Mouse (Mus musculus) adrenal gland, postnatal 4 days (tissue): ENCODE measurements at regions not wholly inside any gene's neighbourhood (a gene's known extent, or its start where the extent isn't known, plus 50 kb on each side); places are given as distances from the start of the nearest gene placed in this dataset.

ENCODE experiments used
- DNase-seq, 2 experiments: peaks; one replicate each; pipeline ENCODE4 v3.0.0; 2021 to 2022; ENCODE audit warnings: low spot score in 2 of 2, mixed read lengths in 2 of 2

DNA sequence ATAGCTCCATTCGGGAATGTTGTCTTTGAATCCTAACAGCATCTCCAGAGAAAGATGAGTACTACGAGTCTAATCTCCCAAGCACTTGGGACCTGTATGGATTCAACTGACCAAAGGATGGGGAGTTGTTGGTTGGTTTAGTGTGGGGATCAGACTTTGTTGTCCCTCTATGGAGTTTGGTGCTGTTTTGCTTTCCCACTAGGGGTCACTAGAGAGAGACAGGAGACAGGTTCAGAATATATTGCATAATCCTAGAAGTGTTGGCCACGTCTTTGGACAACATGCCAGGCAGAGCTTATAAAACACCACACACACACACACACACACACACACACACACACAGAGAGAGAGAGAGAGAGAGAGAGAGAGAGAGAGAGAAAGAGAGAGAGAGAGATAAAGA, 118.6 kb upstream of the Ercc6l2 start:
- DNase-seq, result no peak

DNA sequence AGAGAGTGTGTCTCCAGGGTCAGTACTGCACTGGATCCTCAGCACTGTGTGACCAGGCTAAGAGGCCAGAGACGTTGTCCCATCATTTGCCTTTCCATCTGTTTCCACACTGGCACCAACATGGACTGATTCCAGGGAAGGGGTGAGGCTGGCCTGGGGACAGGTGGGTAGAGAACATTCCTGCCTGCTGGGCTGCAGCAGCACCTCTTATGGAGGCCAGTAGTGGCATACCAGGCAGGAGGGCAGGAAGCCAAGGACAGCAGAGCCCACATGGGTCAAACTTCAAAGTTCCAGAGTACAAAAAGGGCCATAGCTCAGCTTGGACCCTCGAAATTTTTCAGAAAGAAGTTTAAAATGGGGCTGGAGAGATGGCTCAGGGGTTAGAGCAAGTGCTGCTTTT, 115.4 kb upstream of the Ercc6l2 start:
- no peak for DNase-seq

DNA sequence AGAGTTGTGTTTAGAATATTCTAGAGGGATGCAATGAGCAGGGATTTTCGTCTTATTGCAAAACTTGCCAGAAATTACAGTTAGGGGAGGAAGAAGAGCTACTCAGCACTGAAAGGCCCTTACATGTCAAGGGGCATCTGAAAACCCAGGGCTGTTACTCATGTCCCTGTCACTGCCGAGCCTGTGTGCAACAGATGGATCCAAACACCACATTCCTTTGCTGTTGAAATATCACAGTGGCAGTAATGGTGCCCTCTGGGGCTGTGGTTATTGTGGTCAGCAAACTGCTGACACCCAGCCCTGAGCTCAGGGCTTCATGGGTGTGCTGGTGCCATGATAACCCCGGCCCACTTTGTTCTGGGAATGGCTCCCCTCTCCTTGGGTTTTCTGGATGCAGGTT, 114.3 kb upstream of the Ercc6l2 start:
- DNase-seq, result no peak

DNA sequence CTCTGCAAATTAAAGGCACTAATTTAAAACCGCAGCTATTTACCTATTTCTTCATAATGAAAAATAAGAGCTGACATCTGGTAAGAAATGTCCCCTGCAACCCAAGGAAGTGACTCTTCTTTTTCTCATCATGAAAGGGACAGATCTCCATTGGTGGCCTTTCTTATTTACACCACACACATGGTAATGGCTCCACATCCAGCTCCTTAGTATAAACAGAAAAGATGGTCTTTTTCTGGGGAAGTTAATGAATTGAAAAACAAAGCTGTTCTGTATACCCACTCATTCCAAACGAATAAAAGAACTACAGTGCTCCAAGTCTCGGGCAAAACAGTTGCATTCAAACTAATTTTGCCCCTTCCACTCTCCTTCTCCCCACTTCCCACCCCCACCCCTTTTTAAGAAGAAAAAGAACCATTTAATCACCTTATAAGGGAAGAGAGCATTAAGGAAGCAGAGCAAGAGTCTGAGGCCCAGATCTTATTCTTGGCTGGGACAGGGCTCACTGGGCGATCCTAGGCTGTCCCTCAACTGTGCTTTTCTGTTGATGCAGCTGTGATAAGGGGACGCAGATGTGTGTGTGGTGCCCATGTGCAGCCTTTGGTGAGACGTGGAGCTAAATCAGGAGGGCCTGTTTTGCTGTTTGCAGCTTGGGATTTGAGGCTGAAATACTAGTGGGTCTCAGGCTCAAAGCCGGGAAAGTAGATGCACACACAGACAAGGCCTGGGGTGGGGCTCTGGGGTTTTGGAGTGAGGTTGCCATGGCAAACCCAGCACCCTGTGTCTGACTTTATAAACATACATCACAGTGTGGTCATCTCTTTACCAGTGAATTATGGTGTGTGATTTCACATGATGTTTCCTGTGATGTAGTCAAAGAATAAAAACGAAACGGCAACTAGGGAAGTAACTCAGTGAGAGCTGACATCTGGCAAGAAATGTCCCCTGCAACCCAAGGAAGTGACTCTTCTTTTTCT, 113.6 kb upstream of the Ercc6l2 start:
- DNase-seq, result no peak

DNA sequence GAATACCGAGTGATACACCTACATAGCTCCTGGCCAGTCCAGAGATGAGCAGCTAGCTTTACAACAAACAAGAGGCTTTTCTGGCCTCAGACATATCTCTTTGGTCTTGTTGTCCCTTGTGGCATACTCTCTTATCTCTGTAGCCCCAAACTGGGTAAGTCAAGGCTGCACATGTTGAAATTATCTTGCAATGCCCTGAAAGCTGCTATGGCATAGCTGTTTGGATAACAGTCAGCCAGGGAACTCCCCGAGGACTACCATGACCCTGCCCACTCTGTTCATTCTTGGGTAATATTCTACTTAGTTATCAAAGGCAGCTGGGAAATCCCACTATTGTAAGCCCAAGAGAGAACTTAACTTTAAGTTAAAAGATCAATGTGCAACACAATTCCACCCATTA, 106.5 kb upstream of the Ercc6l2 start:
- DNase-seq, result no peak

DNA sequence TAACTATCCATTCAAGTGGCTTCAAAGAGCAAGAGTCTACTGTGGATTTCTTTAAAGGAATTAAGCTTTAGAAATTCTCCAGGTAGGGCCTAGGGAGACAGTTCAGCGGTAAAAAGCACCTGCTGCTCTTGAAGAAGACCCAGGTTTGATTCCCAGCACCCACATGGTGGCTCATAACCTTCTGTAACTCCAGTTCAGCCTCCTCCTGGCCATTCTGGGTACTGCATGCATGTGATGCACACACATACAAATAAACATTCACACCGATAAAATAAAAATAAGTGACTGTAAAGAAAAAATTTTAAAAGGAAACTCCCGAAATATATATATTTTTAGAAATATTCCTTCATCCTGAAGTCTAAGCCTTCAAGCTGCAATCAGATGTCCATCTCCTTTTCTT, 101.9 kb upstream of the Ercc6l2 start:
- no peak for DNase-seq

DNA sequence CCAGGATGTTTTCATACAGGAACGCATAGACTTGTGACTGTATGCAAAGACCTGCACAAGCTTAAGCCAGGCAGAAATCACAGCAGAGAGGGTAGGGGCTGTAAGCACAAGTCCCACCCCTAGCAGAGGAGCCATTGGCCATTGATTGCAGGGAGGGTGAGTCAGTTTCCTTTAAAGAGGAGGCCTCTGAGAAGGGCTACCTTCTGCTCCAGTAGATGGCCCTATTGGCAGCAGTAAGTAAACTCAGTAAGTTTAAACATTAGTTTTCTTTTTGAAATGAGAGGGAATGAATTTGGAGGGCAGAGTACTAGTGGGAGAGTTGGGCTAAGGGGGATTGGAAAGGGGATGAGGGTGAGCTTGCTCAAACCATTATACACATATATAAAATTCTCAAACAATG, 98.5 kb upstream of the Ercc6l2 start:
- no peak for DNase-seq

DNA sequence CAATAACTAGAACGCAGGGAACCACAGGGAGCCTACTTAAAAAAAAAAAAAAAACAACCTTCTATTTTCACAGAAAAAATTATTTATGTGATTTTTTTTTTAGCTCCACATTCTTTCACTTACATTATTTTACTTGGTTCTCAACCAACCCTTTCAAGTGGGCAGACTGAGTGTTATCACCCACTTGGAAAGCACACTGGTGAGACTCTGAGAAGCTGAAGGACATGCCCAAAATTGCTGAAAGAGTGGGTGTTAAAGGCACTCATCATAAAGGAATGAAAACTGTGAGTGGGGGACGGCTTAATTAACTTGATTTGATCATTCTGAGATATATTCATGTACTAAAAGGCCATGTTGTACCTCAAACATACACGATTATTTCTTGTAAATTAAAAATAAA, 97.8 kb upstream of the Ercc6l2 start:
- no peak for DNase-seq

DNA sequence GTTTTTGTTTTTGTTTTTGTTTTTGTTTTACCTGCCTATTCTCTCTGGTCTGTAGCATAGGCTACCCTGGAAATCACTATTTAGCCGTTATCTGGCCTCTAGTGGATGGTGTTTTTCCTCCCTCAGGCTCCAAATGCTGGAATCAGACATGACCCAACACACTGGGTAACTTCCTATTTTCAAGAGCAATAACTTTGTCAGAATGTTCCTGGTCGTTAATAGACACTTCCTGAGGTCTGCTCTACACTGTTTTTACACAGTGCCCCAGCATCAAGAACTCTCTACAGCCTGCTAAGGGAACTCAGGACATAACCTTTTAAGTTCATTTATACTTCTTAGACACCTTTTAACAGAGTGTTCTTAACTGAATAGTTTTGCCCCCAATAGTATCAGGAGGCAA, 96.3 kb upstream of the Ercc6l2 start:
- no peak for DNase-seq

DNA sequence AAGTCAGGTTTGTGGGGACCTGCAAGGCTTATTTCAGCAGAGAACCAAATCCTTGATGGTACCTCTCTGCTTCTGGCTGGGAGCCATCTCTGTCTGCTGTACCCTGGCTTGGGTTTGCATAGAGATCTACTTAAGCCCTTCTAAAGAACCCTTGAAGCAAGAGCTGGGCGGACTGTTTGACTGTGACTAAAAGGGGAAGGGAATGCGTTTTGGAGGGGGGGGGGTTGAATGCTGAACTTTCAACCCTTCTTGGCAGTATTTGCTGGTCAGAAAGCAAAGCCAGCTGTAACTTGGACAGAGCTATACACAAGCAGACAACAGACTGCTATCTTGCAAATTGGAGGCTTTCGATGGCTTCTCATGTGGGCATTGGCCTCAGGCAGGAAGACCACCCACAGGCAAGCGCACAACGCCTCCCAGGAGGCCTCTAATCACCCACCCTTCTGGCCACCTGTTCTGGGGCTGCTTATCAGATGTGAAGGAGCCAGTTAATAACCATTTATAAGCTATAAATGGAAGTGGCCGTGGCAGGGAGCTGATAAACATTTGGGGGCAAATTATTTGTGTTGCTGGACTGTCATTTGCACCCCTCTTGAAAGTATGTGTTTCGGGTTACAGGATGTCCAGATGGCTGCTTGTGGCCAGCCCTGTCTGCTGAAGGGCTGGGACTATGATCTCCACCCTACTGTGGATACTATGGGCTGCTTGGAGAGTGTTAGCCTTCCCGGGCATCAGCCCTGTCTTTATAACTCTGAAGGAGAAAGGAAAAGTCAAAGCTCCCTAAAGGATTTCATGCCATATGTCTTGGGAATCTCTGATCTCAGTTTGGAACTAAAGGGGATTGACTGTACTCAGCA, 95.5 kb upstream of the Ercc6l2 start:
- DNase-seq, result no peak

DNA sequence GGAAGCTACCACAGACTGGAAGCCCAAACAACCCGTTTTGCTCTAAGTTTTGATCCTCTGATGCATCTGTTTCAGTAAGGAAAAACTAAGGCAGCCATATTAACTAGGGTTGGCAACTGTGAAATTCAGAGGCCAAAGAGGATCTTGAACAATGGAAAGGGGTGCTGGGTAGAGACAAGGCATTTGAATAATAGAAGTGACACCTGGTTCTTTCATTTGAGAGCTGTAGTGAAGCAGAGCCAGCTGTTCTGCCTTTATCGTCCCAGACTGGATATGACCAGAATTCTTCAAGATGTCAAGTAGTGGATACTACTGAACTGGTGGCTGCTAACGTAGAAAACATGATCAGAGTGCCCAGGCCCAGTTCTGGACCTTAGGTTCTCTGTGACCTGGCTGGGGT, 94.4 kb upstream of the Ercc6l2 start:
- DNase-seq, result no peak

DNA sequence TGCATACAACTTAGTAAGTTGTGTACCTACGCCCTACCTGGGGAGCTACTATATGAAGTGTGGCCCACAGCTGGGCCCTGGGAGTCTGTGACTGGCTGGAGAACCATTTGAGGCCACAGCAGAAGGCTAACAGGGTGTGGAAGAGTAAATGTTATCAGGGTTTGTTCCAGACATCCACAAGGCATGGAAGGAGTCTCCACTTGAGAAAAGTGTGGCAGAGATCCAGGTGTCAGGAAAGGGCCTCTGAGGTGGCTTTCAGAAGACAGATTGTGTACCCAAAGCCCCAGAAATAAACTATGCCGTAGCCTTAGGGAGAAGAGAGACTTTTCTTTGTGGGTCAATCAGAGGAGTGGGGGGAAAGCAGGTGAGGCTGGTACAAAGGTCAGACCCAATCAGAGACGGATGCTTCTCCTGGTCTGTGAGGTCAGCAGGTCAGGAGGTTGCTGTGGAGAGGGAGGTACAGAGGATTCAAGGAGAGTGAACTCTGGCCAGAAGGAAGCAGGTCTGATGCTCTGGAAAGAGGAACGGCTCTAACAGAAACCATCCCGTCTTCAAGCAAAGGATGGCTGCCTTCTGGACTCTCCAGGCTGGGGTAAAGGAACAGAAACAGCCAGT, 93.9 kb upstream of the Ercc6l2 start:
- DNase-seq, result no peak

DNA sequence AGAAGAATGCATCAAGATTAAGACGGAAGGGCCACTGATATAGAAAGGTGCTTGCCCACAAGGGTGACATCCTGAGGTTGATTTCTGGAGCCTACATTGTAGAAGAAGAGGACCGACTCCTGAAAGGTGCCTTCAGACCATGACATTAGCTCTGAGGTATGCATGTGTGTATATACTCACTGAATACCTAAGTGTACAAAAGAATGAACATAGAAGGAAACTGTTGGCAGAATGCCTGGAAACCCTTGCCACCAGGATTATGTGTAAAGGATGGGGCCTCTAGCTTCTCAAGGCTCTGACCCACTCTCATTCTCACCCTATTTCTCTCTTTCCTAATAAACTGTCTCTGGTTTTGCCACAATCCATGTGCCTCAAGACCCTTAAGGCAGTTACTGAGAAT, 90.7 kb upstream of the Ercc6l2 start:
- no peak for DNase-seq

DNA sequence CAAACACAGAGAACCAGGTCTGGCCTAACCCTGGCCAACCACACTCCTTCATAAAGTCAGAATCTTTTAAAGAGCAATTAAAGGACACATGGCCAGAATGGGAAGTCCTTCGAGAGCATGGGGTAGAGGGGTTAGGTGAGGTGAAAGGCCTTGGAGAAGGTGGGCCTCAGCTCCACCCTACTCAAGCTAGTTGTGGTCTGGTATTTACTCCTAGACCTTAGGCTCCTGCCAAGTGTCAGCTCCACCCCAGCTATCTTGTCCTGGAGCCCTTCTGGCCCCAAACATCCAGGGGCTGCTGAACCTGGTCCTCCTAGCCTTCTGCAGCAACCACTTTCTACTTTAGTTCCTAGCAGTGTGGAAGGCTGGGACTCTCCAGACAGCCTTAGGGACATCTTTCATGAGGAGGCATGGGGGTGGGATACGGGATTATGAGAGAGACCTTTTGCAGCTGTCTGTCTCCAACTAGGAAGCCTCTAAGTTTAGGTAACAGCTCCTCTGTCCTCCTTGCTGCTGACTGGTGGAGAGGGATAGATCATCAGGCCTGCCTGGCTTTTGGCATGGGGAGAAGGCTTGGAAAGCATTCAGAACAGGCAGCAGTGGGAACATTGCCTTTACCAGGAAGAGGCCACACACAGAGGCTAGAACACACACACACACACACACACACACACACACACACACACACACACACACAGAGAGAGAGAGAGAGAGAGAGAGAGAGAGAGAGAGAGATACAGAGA, 90.0 kb upstream of the Ercc6l2 start:
- no peak for DNase-seq

DNA sequence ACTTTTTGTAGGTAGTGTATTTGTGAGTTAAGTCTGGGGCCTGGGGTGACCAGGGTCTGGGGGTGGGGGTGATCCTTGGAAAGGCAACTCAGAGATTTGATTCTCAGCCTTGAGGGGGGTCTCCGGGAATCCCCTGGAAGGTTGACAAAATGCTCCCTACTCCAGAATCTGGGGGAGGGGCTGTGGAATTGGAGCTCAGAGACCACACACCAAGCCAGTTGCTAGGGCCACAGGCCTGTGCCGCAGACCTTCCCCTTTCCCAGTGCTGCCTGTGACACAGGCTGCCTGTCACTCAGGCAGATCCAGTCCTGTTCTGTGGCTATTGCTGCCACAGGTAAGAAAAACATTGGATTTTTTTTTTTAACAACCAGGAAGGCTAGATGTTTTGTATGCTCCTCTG, 89.0 kb upstream of the Ercc6l2 start:
- DNase-seq, result no peak

DNA sequence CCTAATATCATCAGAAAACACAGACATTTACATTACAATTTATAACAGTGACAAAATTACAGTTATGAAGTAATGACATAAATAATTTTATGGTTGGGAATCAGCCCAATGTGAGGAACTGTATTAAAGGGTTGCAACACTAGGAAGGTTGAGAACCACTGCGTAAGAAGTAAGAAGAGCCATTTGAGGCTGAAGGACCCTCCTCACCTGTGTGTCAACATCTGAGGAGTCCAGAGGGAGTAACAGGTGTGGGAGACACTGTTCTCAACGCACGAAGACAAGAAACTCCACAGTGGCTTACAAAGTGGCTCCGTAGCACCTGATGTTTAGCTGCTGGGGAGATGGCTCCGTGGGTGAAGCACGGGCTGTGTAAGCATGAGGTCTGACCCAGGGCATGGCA, 88.5 kb upstream of the Ercc6l2 start:
- DNase-seq, result no peak

DNA sequence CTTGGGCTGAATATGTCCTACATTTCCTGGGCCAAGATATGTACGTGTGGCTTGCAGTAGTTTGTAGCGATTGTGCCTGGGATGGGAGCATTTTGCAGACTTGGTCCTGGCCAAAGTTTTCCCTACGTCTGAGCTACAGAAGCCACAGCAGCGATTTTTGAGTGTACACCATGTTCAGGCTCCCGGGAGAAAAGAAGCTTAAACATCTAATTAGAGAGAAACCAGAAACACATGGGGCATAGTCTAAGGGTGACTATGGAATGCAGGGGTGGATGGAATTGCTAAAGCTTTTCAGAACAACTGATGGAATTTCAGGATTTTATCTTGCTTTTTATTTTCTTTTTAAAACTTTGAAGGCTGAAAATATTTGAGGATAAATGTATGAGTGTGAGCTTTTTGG, 79.3 kb upstream of the Ercc6l2 start:
- no peak for DNase-seq

DNA sequence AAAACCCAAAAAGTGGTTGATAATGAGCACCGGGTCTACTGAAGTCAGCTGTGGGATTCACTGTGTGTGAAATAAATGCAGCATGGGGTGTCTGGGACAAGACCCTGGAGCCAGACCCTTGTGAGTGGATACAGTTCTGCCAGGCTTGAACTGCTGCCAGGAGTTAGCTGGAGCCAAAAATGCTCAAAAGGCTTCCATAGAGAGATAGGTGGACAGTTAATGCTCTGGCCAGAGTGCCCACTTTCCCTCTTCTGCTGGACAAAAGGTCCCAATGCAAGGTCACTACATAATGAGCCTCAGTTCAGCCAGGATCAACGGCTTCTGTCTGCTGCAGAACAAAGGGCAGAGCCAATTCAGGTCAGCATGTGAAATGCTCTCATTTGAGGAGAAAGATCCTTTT, 73.2 kb upstream of the Ercc6l2 start:
- no peak for DNase-seq

DNA sequence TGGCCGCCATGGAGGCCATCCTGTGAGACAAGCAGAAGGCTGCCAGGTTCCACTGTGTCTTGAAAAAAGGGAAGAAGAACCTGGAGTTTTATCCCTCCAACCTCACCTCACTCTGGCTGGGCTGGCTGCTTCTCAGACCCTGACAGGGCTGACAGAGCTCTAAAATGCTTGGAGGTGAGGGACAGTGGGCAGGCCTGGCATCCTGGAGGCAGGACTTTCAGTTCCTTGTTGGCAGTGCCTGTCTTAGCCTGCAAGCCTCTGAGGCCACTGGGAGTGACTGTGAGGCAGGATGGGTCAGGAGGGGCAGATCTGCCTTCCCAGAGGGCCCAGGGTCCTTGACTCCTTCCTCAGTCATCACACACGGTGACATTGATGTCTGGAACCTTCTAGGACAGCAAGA, 66.3 kb upstream of the Ercc6l2 start:
- no peak for DNase-seq

DNA sequence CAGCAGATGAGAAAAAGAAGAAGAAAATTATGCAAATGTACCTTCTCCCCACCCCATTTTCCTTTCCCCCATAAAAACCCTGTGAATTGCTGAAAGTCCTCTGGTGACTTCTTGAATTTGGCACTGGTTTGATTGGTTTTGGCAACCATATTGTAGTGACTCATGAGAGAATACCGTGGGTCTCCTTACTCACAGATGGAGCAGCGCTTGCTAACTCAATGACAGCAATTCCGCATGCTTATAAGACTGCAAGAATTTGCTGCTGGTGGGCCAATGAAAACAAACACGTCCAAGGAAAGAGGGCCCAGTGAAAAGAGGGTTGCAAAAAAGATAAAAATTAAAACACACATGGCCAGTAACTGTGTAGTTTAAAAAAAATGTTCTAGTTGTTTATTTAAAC, 65.0 kb upstream of the Ercc6l2 start:
- no peak for DNase-seq

DNA sequence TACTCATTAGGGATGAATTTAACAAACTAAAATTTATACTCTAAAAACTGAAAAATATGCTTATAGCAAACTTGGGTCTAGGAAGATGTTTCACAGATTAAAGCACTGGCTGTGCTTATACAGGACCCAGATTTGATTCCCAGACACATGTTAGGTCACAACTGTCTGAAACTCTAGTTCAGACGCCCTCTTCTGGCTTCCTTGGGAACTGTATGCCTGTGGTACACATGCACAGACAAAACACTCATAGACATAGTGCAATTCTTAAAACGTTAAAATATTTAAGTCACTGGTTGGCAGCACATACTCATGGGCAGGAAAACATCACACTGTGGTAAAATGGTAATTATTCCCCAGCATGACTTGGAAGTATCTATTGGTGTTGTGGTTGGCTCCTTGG, 63.8 kb upstream of the Ercc6l2 start:
- no peak for DNase-seq
